Mouse (Mus musculus) lung, embryonic 15.5 days (tissue): ENCODE results near the gene Ace3. TPM values are rescaled to one million over a fixed set of nuclear protein-coding genes. Genes with fewer than 3 reads are reported as not detected.

Source experiments
- ATAC-seq: fragments of 200-750 bp; cut with Nextera tagmentation; 2 replicates; pipeline ENCODE4 v1.8.0; 2017; ENCODE audit warnings: moderate number of reproducible peaks, borderline replicate concordance; ENCODE audit not compliant: low FRiP score, low TSS enrichment; ENCODE audit errors: extremely low read depth
- H3K27ac ChIP-seq: fragments of 300-500 bp; sonication (generic); 2 replicates; pipeline ENCODE4 v1.5.1; 2015; ENCODE audit warnings: moderate library complexity, mild to moderate bottlenecking, inconsistent platforms
- H3K27me3 ChIP-seq: fragments of 300-500 bp; sonication (generic); 2 replicates; pipeline ENCODE4 v1.6.1; 2015; ENCODE audit warnings: inconsistent platforms
- H3K36me3 ChIP-seq: fragments of 300-500 bp; sonication (generic); 2 replicates; pipeline ENCODE4 v1.6.1; 2015; ENCODE audit warnings: inconsistent platforms
- H3K4me1 ChIP-seq: fragments of 300-500 bp; sonication (generic); 2 replicates; pipeline ENCODE4 v1.6.1; 2015; ENCODE audit warnings: inconsistent platforms
- H3K4me2 ChIP-seq: fragments of 300-500 bp; sonication (generic); 2 replicates; pipeline ENCODE4 v1.6.1; 2015; ENCODE audit warnings: inconsistent platforms, mild to moderate bottlenecking, moderate library complexity
- H3K4me3 ChIP-seq: fragments of 300-500 bp; sonication (generic); 2 replicates; pipeline ENCODE4 v1.5.1; 2015; ENCODE audit warnings: mild to moderate bottlenecking, inconsistent platforms
- H3K9ac ChIP-seq: fragments of 300-500 bp; sonication (generic); 2 replicates; pipeline ENCODE4 v1.6.1; 2015; ENCODE audit warnings: inconsistent platforms
- H3K9me3 ChIP-seq: fragments of 300-500 bp; sonication (generic); 2 replicates; pipeline ENCODE4 v1.6.1; 2016; ENCODE audit warnings: inconsistent platforms
- WGBS: fragments of 180-500 bp; shearing (Covaris S2); methylation state at CpG from one replicate; pipeline ENCODE4 v1.1.7; 2015; 5-methylcytosine and 5-hydroxymethylcytosine counted together
- polyA plus RNA-seq: library from polyadenylated mRNA; unstranded; fragments of >200 nt; fragmentation: Nextera tagmentation; extraction: Ambion mirVana; gene quantifications from 2 replicates; pipeline ENCODE4 v1.2.1, GENCODE M21; 2015

Gene Ace3
- polyA plus RNA-seq: 0.20 and 0.36 TPM in 2 replicates

DNA sequence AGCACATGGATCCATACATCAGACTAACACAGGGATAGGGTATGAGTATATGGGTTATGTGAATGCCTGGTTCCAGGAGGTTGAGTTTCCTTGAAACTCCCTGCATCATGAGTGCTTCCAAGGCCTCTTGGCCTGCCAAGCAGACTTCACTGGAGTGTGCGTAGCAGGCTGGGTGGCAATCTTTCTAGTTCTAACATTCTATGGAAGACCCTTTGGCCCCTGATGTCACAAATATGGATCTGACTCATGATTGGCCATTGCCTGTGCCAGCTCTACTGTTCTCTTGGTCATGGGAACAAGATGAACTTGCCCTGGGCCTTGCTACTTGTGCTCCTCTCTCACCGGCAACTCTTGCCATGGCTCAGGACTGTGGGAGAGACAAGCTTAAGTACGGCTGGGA is at the start of gene Ace3:
Gene Ace3 (plus strand): TSS at position 301 of the 400 bp plus-strand sequence.
- H3K27me3 ChIP-seq: no peaks in the 10 kb centered on the region
- 94% methylated on average over 3 of the region's 3 CpGs for WGBS

DNA sequence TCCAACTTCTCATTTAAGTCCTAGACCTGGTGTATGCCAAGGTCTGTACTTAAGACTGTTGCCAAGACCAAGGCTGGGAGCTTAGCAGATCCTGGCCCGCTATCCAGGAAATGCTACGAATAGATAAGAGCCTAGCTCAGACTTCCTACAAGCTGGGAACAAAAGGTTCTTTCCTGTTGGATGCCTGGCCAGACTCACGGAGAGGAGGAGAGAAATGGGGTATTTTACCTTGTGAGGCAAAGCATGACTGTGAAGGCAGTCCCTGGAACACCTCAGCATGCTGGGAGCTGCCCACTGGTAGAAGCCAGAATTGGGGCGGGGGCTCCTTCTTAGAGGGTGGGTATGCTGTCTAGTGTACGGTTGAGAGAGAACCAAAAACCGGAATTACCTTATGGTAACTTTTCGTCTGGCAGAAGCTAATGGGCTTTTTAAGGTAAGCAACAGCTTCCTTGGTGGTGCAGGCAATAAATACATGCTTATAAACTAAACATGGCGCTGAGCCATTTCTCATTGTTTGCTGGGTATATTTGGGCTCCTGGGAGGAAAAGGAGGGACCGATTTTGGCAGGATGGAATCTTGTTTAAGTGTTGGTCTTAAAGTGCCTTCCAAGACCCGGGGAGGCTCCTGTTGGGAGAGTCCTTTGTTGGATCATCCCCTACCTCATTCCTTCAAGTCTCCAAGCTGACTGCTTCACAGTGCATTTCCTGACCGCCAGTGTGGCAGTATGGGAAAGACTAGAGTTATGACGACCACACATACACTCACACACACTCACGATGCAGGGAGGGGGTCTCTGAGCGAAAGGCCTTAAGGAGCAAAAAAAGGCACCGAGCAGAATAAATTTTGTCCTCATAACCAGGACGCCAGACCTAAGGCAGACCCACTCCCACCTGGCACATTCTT is 49.5 kb upstream of the Ace3 start:
- Histone ChIP-seq H3K27me3 (peaks cover 15% of the 10 kb centered on the region; the same call in 1 of the 2 replicates), H3K4me3 (peak overlapping the region; percentile 67), H3K27ac (peak overlapping the region; percentile 95), H3K4me1 (peaks cover 46% of the 10 kb centered on the region), H3K36me3 (no peaks in the 10 kb centered on the region), H3K4me2 (peak overlapping the region; percentile 96), H3K9ac (0 out of 2 replicates have a peak overlapping the region, but pooled peaks have one; percentile 58), H3K9me3 (no peaks in the 10 kb centered on the region)
- ATAC-seq: peak; percentile 21; the same call in 1 of the 2 replicates
- WGBS: 51% methylated on average over 16 of the region's 16 CpGs

More for the DNA sequence above, at the start of gene Ace3:
- no peak within 1 kb of the TSS for H3K4me2 ChIP-seq
- no peak for ATAC-seq
- no peaks in the 10 kb centered on the region for H3K4me1 ChIP-seq
- H3K9me3 ChIP-seq: no peaks in the 10 kb centered on the region
- H3K9ac ChIP-seq: no peak within 1 kb of the TSS
- no peak within 1 kb of the TSS for H3K27ac ChIP-seq
- no peak within 1 kb of the TSS for H3K4me3 ChIP-seq
- no peaks in the 10 kb centered on the region for H3K36me3 ChIP-seq

DNA sequence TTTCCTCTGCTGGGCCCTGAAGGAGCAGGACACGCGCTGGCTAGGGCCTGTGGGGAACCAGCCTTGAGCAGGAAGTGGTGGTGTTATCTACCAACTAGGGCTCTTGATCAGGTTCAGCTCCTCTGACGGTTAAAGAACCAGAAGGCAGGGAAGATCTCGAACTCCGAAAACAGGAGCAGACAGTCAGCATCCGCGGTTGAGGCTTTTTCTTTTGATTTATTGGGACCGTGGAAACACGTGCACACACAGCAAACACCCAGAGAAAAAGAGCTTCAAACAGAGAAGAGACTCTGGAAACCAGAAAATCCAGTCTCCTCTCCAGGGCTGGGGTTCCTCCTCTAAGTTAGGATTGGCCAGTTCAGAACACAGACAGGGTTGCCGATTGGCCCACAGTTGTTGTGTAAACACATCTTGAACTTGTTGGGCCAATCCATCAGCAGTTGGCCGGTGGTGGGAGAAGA is 47.8 kb upstream of the Ace3 start:
- Histone ChIP-seq H3K9me3 (no peaks in the 10 kb centered on the region), H3K27ac (peak overlapping the region; percentile 95), H3K9ac (no peak overlapping the region), H3K36me3 (no peaks in the 10 kb centered on the region), H3K27me3 (peaks cover 15% of the 10 kb centered on the region; the same call in 1 of the 2 replicates), H3K4me1 (peaks cover 46% of the 10 kb centered on the region), H3K4me2 (no peak overlapping the region), H3K4me3 (no peak overlapping the region)
- WGBS: 27% methylated on average over 11 of the region's 11 CpGs
- no peak for ATAC-seq

DNA sequence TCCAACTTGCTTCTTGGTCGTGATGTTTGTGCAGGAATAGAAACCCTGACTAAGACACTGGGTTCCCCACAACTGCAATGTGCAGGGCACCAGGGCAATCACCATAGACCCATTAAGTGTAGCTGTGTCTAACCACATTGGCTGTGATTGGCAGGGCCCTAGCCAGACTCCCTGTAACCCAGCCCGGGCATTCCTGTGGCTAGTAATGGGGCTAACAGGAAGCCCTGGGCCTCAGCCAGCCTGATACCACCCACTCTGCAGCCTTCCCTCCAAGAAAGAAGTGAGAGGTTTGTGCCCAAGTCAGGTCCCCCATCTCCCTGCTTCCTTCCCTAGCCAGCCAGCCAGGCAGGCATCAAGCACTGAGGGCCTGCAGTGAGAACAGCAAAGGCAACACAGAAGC is 46.2 kb upstream of the Ace3 start:
- Histone ChIP-seq H3K4me3 (no peak overlapping the region), H3K4me2 (no peak overlapping the region), H3K36me3 (no peaks in the 10 kb centered on the region), H3K4me1 (peaks cover 45% of the 10 kb centered on the region), H3K9ac (no peak overlapping the region), H3K27ac (no peak overlapping the region), H3K9me3 (no peaks in the 10 kb centered on the region), H3K27me3 (peaks cover 10% of the 10 kb centered on the region; the same call in 1 of the 2 replicates)
- ATAC-seq: no peak
- 82% methylated on average over 2 of the region's 2 CpGs for WGBS

DNA sequence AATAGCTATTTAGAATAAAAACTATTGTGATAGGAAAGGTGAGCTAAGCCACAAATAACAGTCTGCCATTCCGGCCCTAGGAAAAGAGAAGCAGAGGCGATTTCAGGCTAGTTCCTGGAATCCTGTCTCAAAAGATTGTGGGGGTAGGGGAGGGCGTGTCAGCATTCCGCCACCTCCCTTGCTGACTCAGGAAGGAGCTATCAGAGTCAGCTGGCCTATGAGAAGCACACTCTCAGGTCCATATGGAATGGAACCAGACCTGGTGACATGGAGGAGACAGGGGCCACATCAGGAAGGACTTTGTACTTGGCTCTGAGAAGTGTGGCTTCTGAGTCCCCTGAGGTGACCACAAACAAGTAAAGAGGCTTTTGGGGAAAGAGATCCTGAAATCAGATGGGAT is 44.0 kb upstream of the Ace3 start:
- Histone ChIP-seq H3K36me3 (no peaks in the 10 kb centered on the region), H3K27me3 (no peaks in the 10 kb centered on the region), H3K4me2 (no peak overlapping the region), H3K4me3 (no peak overlapping the region), H3K9me3 (no peaks in the 10 kb centered on the region), H3K4me1 (peaks cover 28% of the 10 kb centered on the region), H3K9ac (no peak overlapping the region), H3K27ac (no peak overlapping the region)
- 56% methylated on average over 4 of the region's 4 CpGs for whole genome bisulfite sequencing
- no peak for ATAC-seq

- Histone ChIP-seq H3K9me3 (no peaks in the 10 kb centered on the region), H3K27ac (no peak overlapping the region), H3K9ac (no peak overlapping the region), H3K27me3 (no peaks in the 10 kb centered on the region), H3K4me1 (peaks cover 17% of the 10 kb centered on the region), H3K36me3 (no peaks in the 10 kb centered on the region), H3K4me3 (no peak overlapping the region), H3K4me2 (no peak overlapping the region)
- no peak for ATAC-seq
- WGBS: 48% methylated on average over 3 of the region's 3 CpGs
These were observed 42.9 kb upstream of the Ace3 start for GRCm38 (mm10) chr11:105951601-105952044.

DNA sequence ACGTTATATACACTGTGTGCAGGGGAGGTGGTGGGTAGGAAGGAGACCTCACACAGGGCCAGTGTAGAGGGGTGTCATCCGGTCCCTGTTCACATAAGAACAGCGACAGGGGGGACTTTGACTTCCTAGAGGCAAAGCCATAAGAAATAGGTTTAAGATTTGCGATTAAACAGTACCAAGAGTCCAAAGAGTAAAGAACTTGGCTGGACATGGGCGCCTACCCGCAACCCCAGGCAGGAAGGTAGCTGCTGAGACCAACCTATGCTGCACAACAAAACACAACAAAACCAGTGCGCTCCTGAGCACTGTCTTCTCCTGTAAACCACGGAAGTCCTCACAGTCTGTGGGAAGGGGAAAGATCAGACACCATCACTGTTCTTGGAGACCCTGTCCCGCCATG is 42.4 kb upstream of the Ace3 start:
- no peaks in the 10 kb centered on the region for H3K36me3 ChIP-seq
- no peaks in the 10 kb centered on the region for H3K27me3 ChIP-seq
- WGBS: 84% methylated on average over 9 of the region's 9 CpGs
- no peak for ATAC-seq
- H3K9ac ChIP-seq: no peak overlapping the region
- H3K9me3 ChIP-seq: no peaks in the 10 kb centered on the region
- no peak overlapping the region for H3K4me3 ChIP-seq
- peaks cover 13% of the 10 kb centered on the region for H3K4me1 ChIP-seq
- no peak overlapping the region for H3K27ac ChIP-seq
- H3K4me2 ChIP-seq: no peak overlapping the region

- no peak within 1 kb of the TSS for H3K27ac ChIP-seq
- no peak within 1 kb of the TSS for H3K4me3 ChIP-seq
- H3K27me3 ChIP-seq: no peaks in the 10 kb centered on the region
- H3K4me2 ChIP-seq: no peak within 1 kb of the TSS
- no peak for ATAC-seq
- H3K9me3 ChIP-seq: no peaks in the 10 kb centered on the region
- no peak within 1 kb of the TSS for H3K9ac ChIP-seq
- H3K4me1 ChIP-seq: peaks cover 10% of the 10 kb centered on the region
- no peaks in the 10 kb centered on the region for H3K36me3 ChIP-seq
- WGBS: 60% methylated on average over 12 of the region's 12 CpGs
These were observed 41.5 kb upstream of the Ace3 start, which contains the start of gene Cyb561 for GRCm38 (mm10) chr11:105952911-105953386. TSS of gene Cyb561 (minus strand) at chr11:105953336.

GRCm38 (mm10) chr11:105953402-105953801 is 41.1 kb upstream of the Ace3 start:
- Histone ChIP-seq H3K4me1 (peaks cover 10% of the 10 kb centered on the region), H3K27ac (no peak overlapping the region), H3K9me3 (no peaks in the 10 kb centered on the region), H3K4me2 (no peak overlapping the region), H3K27me3 (no peaks in the 10 kb centered on the region), H3K36me3 (no peaks in the 10 kb centered on the region), H3K9ac (no peak overlapping the region), H3K4me3 (no peak overlapping the region)
- 46% methylated on average over 6 of the region's 6 CpGs for WGBS
- no peak for ATAC-seq

- H3K27ac ChIP-seq: no peak overlapping the region
- no peak overlapping the region for H3K4me2 ChIP-seq
- no peak for ATAC-seq
- no peak overlapping the region for H3K9ac ChIP-seq
- H3K4me3 ChIP-seq: no peak overlapping the region
- H3K4me1 ChIP-seq: peaks cover 26% of the 10 kb centered on the region
- 87% methylated on average over 28 of the region's 28 CpGs for WGBS
- H3K36me3 ChIP-seq: no peaks in the 10 kb centered on the region
- H3K27me3 ChIP-seq: no peaks in the 10 kb centered on the region
- H3K9me3 ChIP-seq: no peaks in the 10 kb centered on the region
These were observed 38.6 kb upstream of the Ace3 start for GRCm38 (mm10) chr11:105955815-105956430.

- Histone ChIP-seq H3K4me3 (no peak overlapping the region), H3K27ac (peak overlapping the region; percentile 58), H3K36me3 (no peaks in the 10 kb centered on the region), H3K9me3 (no peaks in the 10 kb centered on the region), H3K9ac (no peak overlapping the region), H3K27me3 (no peaks in the 10 kb centered on the region), H3K4me2 (no peak overlapping the region), H3K4me1 (peaks cover 26% of the 10 kb centered on the region)
- whole genome bisulfite sequencing: 46% methylated on average over 6 of the region's 6 CpGs
- no peak; the same call in 1 of the 2 replicates for ATAC-seq
These were observed 37.0 kb upstream of the Ace3 start for GRCm38 (mm10) chr11:105957501-105957900.
